9 mouse cellular contexts compared by ENCODE assay signal in the genomic region with DNA sequence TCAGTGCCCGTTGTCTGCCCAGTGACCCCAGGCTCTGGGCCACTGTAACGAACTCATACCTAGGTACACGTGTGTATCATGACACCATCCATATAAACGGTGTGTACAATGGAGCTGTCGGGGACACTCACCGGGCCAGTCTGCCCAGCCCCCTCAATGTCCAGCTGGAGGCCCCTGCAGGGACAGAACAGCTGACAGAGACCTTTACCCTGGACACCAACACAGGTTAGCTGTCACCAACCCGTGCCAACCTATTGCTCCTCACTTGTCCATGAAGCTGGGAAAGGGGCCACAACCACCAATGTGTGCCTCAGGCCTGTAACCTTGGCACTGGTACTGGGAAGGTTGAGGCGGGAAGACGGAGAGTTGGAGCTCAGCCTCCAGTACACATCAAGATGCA. TPM values are rescaled to one million over a fixed set of nuclear protein-coding genes. Genes with fewer than 3 reads are reported as not detected.
A peak's percentile ranks its signal among the peaks of the same experiment; 100 is the strongest.
DNase-seq lines count a peak whose midpoint lies in the region; ATAC-seq and TF ChIP-seq lines count a peak whose summit lies in the region.
"Had no signal": no experiment of that assay in that cellular context is flagged by ENCODE, and none has a peak within 500 bp of the region (broad histone marks: within the 10 kb centered on the region; RNA-seq: fewer than 3 reads in every experiment).

No protein-coding gene starts in this region.

- H3K27me3 ChIP-seq in lung, embryonic 16.5 days (ENCODE audit: control insufficient read depth, insufficient read depth, low read depth, low read length), result no peaks in the 10 kb centered on the region
- 0 out of 2 replicates have a peak, but pooled peaks cover under 1% of the 10 kb centered on the region for H3K27me3 ChIP-seq in limb, embryonic 10.5 days (ENCODE audit: low read depth, poor library complexity, severe bottlenecking)

- TF ChIP-seq POLR2A in embryonic fibroblast, embryonic 13.5 days (IDR thresholded peaks at IDR 0.05; ENCODE audit: low read depth, low read length), result peak; percentile 41; the same call in 1 of the 2 replicates
- no peak for TF ChIP-seq POLR2A in olfactory bulb, adult 2 months (IDR thresholded peaks at IDR 0.05; ENCODE audit: insufficient read depth, low read depth, low read length)

- peak overlapping the region; percentile 86 for H3K9ac ChIP-seq in lung, embryonic 16.5 days (ENCODE audit: low read length)

- TF ChIP-seq CTCF in embryonic fibroblast, embryonic 13.5 days (IDR thresholded peaks at IDR 0.05; ENCODE audit: borderline replicate concordance, insufficient read depth, low read length), result no peak
- no peak for TF ChIP-seq CTCF in olfactory bulb, adult 2 months (IDR thresholded peaks at IDR 0.05; ENCODE audit: insufficient read depth, low read depth, low read length)

- DNase-seq in lung, postnatal 10 days, result no peak
- no peak for DNase-seq in limb, embryonic 10.5 days (ENCODE audit: low spot score)
- no peak for DNase-seq in left cerebral cortex, postnatal 36 days (ENCODE audit: low spot score in 2 of 2)
- DNase-seq in urinary bladder, postnatal 10 days (ENCODE audit: low spot score), result no peak
- no peak for DNase-seq in spleen, postnatal 36 days (ENCODE audit: low spot score in 2 of 2)
- DNase-seq: right cerebral cortex, postnatal 4 days had no signal

- peaks cover 21% of the 10 kb centered on the region for H3K4me1 ChIP-seq in lung, embryonic 16.5 days (replicated peaks; ENCODE audit: control insufficient read depth, insufficient read depth, low read length)
- H3K4me1 ChIP-seq in embryonic fibroblast, embryonic 13.5 days (ENCODE audit: control insufficient read depth, insufficient read depth, low read length), result peaks cover 2% of the 10 kb centered on the region; the same call in 1 of the 2 replicates
- peaks cover 50% of the 10 kb centered on the region for H3K4me1 ChIP-seq in limb, embryonic 10.5 days
- H3K4me1 ChIP-seq in olfactory bulb, adult 2 months (ENCODE audit: control insufficient read depth, insufficient read depth, low read length), result peaks cover 6% of the 10 kb centered on the region; the same call in 1 of the 2 replicates

- 36% methylated on average over 9 of the region's 9 CpGs for WGBS in lung, embryonic 16.5 days
- WGBS in limb, embryonic 10.5 days, result 64% methylated on average over 9 of the region's 9 CpGs
- WGBS in olfactory bulb, adult 2 months, result 62% methylated on average over 9 of the region's 9 CpGs

- ATAC-seq in lung, embryonic 16.5 days (ENCODE audit: low read depth), result peak; percentile 1

- peaks cover 9% of the 10 kb centered on the region for H3K36me3 ChIP-seq in lung, embryonic 16.5 days (ENCODE audit: control insufficient read depth, insufficient read depth, low read length)
- H3K36me3 ChIP-seq in limb, embryonic 10.5 days, result peaks cover 27% of the 10 kb centered on the region

- peak overlapping the region; percentile 95 for H3K27ac ChIP-seq in lung, embryonic 16.5 days (ENCODE audit: low read length)
- peak overlapping the region; percentile 80 for H3K27ac ChIP-seq in embryonic fibroblast, embryonic 13.5 days (ENCODE audit: insufficient read depth, low read length)
- peak overlapping the region; percentile 89 for H3K27ac ChIP-seq in limb, embryonic 10.5 days
- H3K27ac ChIP-seq in olfactory bulb, adult 2 months (ENCODE audit: insufficient read depth, low read depth, low read length), result no peak overlapping the region

- H3K9me3 ChIP-seq in lung, embryonic 16.5 days (ENCODE audit: control insufficient read depth, low read length), result no peaks in the 10 kb centered on the region
- H3K9me3 ChIP-seq in limb, embryonic 10.5 days (replicated peaks), result no peaks in the 10 kb centered on the region

- intact Hi-C loops in left cerebral cortex, postnatal 36 days (cut with DNase I), result no loop called here

- H3K4me3 ChIP-seq in lung, embryonic 16.5 days (ENCODE audit: low read length), result peak overlapping the region; percentile 55
- H3K4me3 ChIP-seq in embryonic fibroblast, embryonic 13.5 days (ENCODE audit: insufficient read depth, low read length), result peak overlapping the region; percentile 53
- peak overlapping the region; percentile 61 for H3K4me3 ChIP-seq in limb, embryonic 10.5 days
- H3K4me3 ChIP-seq in olfactory bulb, adult 2 months (ENCODE audit: insufficient read depth, low read depth, low read length), result peak overlapping the region; percentile 51

- H3K4me2 ChIP-seq in lung, embryonic 16.5 days (ENCODE audit: low read depth, low read length), result peak overlapping the region; percentile 62

RNA-seq across cellular contexts. Expression of a gene that starts 1.1 kb away (rescaled TPM):
- 20.5 and 23.4 TPM in 2 replicates for polyA plus RNA-seq in lung, embryonic 16.5 days (2015; fragmentation: Nextera tagmentation; extraction: Ambion mirVana)
- 14.3 and 19.1 TPM in 2 replicates for polyA plus RNA-seq in embryonic fibroblast, embryonic 13.5 days (2011; ENCODE audit: insufficient read length, low read depth, missing spikeins)
- 11.4 and 15.4 TPM in 2 replicates for polyA plus RNA-seq in limb, embryonic 10.5 days (2016; fragmentation: Nextera tagmentation; extraction: Ambion mirVana)
- not detected in 2 replicates for polyA plus RNA-seq in olfactory bulb, adult 2 months (2012; ENCODE audit: insufficient read depth, insufficient read length, low replicate concordance, missing spikeins)
- 1 to 10 TPM; 3.3 to 5.8 TPM for total RNA-seq in left cerebral cortex, postnatal 36 days (2021)

RNA-seq across cellular contexts. Expression of a gene that starts 7.8 kb away (rescaled TPM):
- polyA plus RNA-seq in lung, embryonic 16.5 days (2015; fragmentation: Nextera tagmentation; extraction: Ambion mirVana), result 2.8 and 6.6 TPM in 2 replicates
- 3.0 TPM in 1 of 2 replicates, not detected in the other for polyA plus RNA-seq in embryonic fibroblast, embryonic 13.5 days (2011; ENCODE audit: insufficient read length, low read depth, missing spikeins)
- polyA plus RNA-seq in limb, embryonic 10.5 days (2016; fragmentation: Nextera tagmentation; extraction: Ambion mirVana), result 4.2 and 5.9 TPM in 2 replicates
- polyA plus RNA-seq in olfactory bulb, adult 2 months (2012; ENCODE audit: insufficient read depth, insufficient read length, low replicate concordance, missing spikeins), result not detected in 2 replicates
- total RNA-seq in left cerebral cortex, postnatal 36 days (2021), result not detected

RNA-seq across cellular contexts. Expression of a gene that starts 13.4 kb away (rescaled TPM):
- 0.67 TPM in 1 of 2 replicates, not detected in the other for polyA plus RNA-seq in lung, embryonic 16.5 days (2015; fragmentation: Nextera tagmentation; extraction: Ambion mirVana)
- not detected in 2 replicates for polyA plus RNA-seq in embryonic fibroblast, embryonic 13.5 days (2011; ENCODE audit: insufficient read length, low read depth, missing spikeins)
- polyA plus RNA-seq in limb, embryonic 10.5 days (2016; fragmentation: Nextera tagmentation; extraction: Ambion mirVana), result not detected in 2 replicates
- not detected in 2 replicates for polyA plus RNA-seq in olfactory bulb, adult 2 months (2012; ENCODE audit: insufficient read depth, insufficient read length, low replicate concordance, missing spikeins)
- not detected for total RNA-seq in left cerebral cortex, postnatal 36 days (2021)

RNA-seq across cellular contexts. Expression of a gene that starts 13.4 kb away (rescaled TPM):
- polyA plus RNA-seq in lung, embryonic 16.5 days (2015; fragmentation: Nextera tagmentation; extraction: Ambion mirVana), result 949 and 984 TPM in 2 replicates
- polyA plus RNA-seq in embryonic fibroblast, embryonic 13.5 days (2011; ENCODE audit: insufficient read length, low read depth, missing spikeins), result 771 and 857 TPM in 2 replicates
- 904 and 922 TPM in 2 replicates for polyA plus RNA-seq in limb, embryonic 10.5 days (2016; fragmentation: Nextera tagmentation; extraction: Ambion mirVana)
- not detected in 2 replicates for polyA plus RNA-seq in olfactory bulb, adult 2 months (2012; ENCODE audit: insufficient read depth, insufficient read length, low replicate concordance, missing spikeins)
- 10 to 100 TPM; 12.3 to 14.0 TPM for total RNA-seq in left cerebral cortex, postnatal 36 days (2021)

RNA-seq across cellular contexts. Expression of a gene that starts 21.6 kb away (rescaled TPM):
- polyA plus RNA-seq in lung, embryonic 16.5 days (2015; fragmentation: Nextera tagmentation; extraction: Ambion mirVana), result 0.16 and 0.88 TPM in 2 replicates
- polyA plus RNA-seq in embryonic fibroblast, embryonic 13.5 days (2011; ENCODE audit: insufficient read length, low read depth, missing spikeins), result not detected in 2 replicates
- polyA plus RNA-seq in limb, embryonic 10.5 days (2016; fragmentation: Nextera tagmentation; extraction: Ambion mirVana), result 0.06 and 0.26 TPM in 2 replicates
- polyA plus RNA-seq in olfactory bulb, adult 2 months (2012; ENCODE audit: insufficient read depth, insufficient read length, low replicate concordance, missing spikeins), result not detected in 2 replicates
- under 1 TPM; 0.47 to 0.54 TPM for total RNA-seq in left cerebral cortex, postnatal 36 days (2021)
